Mouse (Mus musculus) CD4-positive helper T cell, adult 2 months (primary cell): ENCODE data around the gene Birc7.

Source experiments
- DNase-seq: peaks from one replicate; pipeline ENCODE4 v3.0.0-alpha.2; 2012; ENCODE audit warnings: low read depth, missing footprints, low spot score

Birc7 gene

GRCm38 (mm10) chr2:180905556-180906221 lies 23.1 kb upstream of the Birc7 start:
- no peak for DNase-seq

GRCm38 (mm10) chr2:180910928-180911327 lies 17.9 kb upstream of the Birc7 start:
- DNase-seq, result no peak

- DNase-seq, result no peak
These were observed 12.9 kb upstream of the Birc7 start for GRCm38 (mm10) chr2:180915886-180916433.

GRCm38 (mm10) chr2:180919913-180920809 lies 8.7 kb upstream of the Birc7 start:
- no peak for DNase-seq

GRCm38 (mm10) chr2:180920810-180921400 lies 7.9 kb upstream of the Birc7 start, which contains the start of gene Ythdf1:
Gene Ythdf1, minus strand, starts transcription at chr2:180920949.
- DNase-seq, result peak; percentile 97

GRCm38 (mm10) chr2:180922739-180923138 lies 6.1 kb upstream of the Birc7 start:
- no peak for DNase-seq

GRCm38 (mm10) chr2:180925176-180925575 lies 3.6 kb upstream of the Birc7 start:
- DNase-seq, result peak; percentile 61

- no peak for DNase-seq
These were observed 3.6 kb downstream of the Birc7 start for GRCm38 (mm10) chr2:180932418-180932817.

GRCm38 (mm10) chr2:180940187-180940586 lies 11.4 kb downstream of the Birc7 start:
- no peak for DNase-seq

GRCm38 (mm10) chr2:180941869-180942268 lies 13.0 kb downstream of the Birc7 start:
- no peak for DNase-seq

GRCm38 (mm10) chr2:180949947-180950346 lies 21.1 kb downstream of the Birc7 start:
- DNase-seq, result no peak

- no peak for DNase-seq
These were observed 23.9 kb downstream of the Birc7 start for GRCm38 (mm10) chr2:180952731-180953171.

- DNase-seq, result no peak
These were observed 24.8 kb downstream of the Birc7 start for GRCm38 (mm10) chr2:180953638-180954037.

- no peak for DNase-seq
These were observed 25.5 kb downstream of the Birc7 start, which contains the start of gene Nkain4 for GRCm38 (mm10) chr2:180954061-180955047. Gene Nkain4, minus strand, starts transcription at chr2:180954699.

GRCm38 (mm10) chr2:180959605-180960004 lies 30.8 kb downstream of the Birc7 start:
- no peak for DNase-seq

- no peak for DNase-seq
These were observed 31.4 kb downstream of the Birc7 start for GRCm38 (mm10) chr2:180960187-180960586.

GRCm38 (mm10) chr2:180962616-180963308 lies 33.9 kb downstream of the Birc7 start:
- no peak for DNase-seq

- DNase-seq, result peak; percentile 76
These were observed 35.1 kb downstream of the Birc7 start for GRCm38 (mm10) chr2:180963956-180964355.

GRCm38 (mm10) chr2:180966092-180966882 lies 37.5 kb downstream of the Birc7 start:
- DNase-seq, result peak; percentile 68
